Mouse (Mus musculus): Measurements from ENCODE around the gene Pspn. TPM values are rescaled to one million over a fixed set of nuclear protein-coding genes. Genes with fewer than 3 reads are reported as not detected.

Pspn gene
- polyA plus RNA-seq, 1 experiment from 2014 or later: 0.32 TPM

GRCm38 (mm10) chr17:56954871-56955270 is 44.9 kb downstream of the Pspn start:
- H3K9me3 ChIP-seq: no peaks in the 10 kb centered on the region
- H3K36me3 ChIP-seq: no peaks in the 10 kb centered on the region
- H3K4me3 ChIP-seq (replicated peaks): no peak overlapping the region
- 76% methylated on average over 7 of the region's 7 CpGs for WGBS
- no peak overlapping the region for H3K9ac ChIP-seq
- no peaks in the 10 kb centered on the region for H3K4me1 ChIP-seq
- no peak for ATAC-seq (ENCODE audit: insufficient read depth, low FRiP score, low read depth)
- no peaks in the 10 kb centered on the region for H3K27me3 ChIP-seq (replicated peaks)
- H3K27ac ChIP-seq: no peak overlapping the region
- H3K4me2 ChIP-seq: no peak overlapping the region

- Histone ChIP-seq H3K4me3 (replicated peaks) (no peak overlapping the region), H3K9ac (no peak overlapping the region), H3K4me1 (no peaks in the 10 kb centered on the region), H3K36me3 (no peaks in the 10 kb centered on the region), H3K9me3 (no peaks in the 10 kb centered on the region), H3K27me3 (replicated peaks) (no peaks in the 10 kb centered on the region), H3K4me2 (no peak overlapping the region), H3K27ac (no peak overlapping the region)
- ATAC-seq (ENCODE audit: insufficient read depth, low FRiP score, low read depth): no peak; the same call in 1 of the 2 replicates
- 74% methylated on average over 1 of the region's 1 CpGs for WGBS
Observed at GRCm38 (mm10) chr17:56952639-56953038, 47.2 kb downstream of the Pspn start.

- ATAC-seq (ENCODE audit: insufficient read depth, low FRiP score, low read depth): no peak
- Histone ChIP-seq H3K9ac (no peak overlapping the region), H3K9me3 (no peaks in the 10 kb centered on the region), H3K4me3 (replicated peaks) (no peak overlapping the region), H3K4me1 (no peaks in the 10 kb centered on the region), H3K27ac (no peak overlapping the region), H3K4me2 (no peak overlapping the region), H3K27me3 (replicated peaks) (no peaks in the 10 kb centered on the region), H3K36me3 (no peaks in the 10 kb centered on the region)
- 10% methylated on average over 3 of the region's 3 CpGs for WGBS
Observed at GRCm38 (mm10) chr17:56950915-56951314, 48.9 kb downstream of the Pspn start.

Other genes starting within 250 kb of the Pspn start
- 13.3 and 14.7 TPM in 2 replicates for gene Nrtn, start 242.5 kb downstream of the Pspn start, polyA plus RNA-seq (2015; fragmentation: Nextera tagmentation; extraction: Ambion mirVana)
- gene Dus3l, start 235.3 kb downstream of the Pspn start, polyA plus RNA-seq (2015; fragmentation: Nextera tagmentation; extraction: Ambion mirVana): 40.1 and 48.2 TPM in 2 replicates
- 1.3 and 1.4 TPM in 2 replicates for gene Prr22, start 229.8 kb downstream of the Pspn start, polyA plus RNA-seq (2015; fragmentation: Nextera tagmentation; extraction: Ambion mirVana)
- gene Rfx2, start 169.0 kb downstream of the Pspn start, polyA plus RNA-seq (2015; fragmentation: Nextera tagmentation; extraction: Ambion mirVana): 6.1 and 6.6 TPM in 2 replicates
- gene Acsbg2, start 125.6 kb downstream of the Pspn start, polyA plus RNA-seq (2015; fragmentation: Nextera tagmentation; extraction: Ambion mirVana): not detected in 2 replicates
- gene 1700061G19Rik, start 124.5 kb downstream of the Pspn start, polyA plus RNA-seq (2015; fragmentation: Nextera tagmentation; extraction: Ambion mirVana): 0.31 and 0.63 TPM in 2 replicates
- 39.8 and 43.7 TPM in 2 replicates for gene Mllt1, start 64.6 kb downstream of the Pspn start, polyA plus RNA-seq (2015; fragmentation: Nextera tagmentation; extraction: Ambion mirVana)
- gene Acer1, start 17.9 kb downstream of the Pspn start, polyA plus RNA-seq (2015; fragmentation: Nextera tagmentation; extraction: Ambion mirVana): 0.06 and 0.15 TPM in 2 replicates
- 144 and 147 TPM in 2 replicates for gene Clpp, start 9.7 kb downstream of the Pspn start, polyA plus RNA-seq (2015; fragmentation: Nextera tagmentation; extraction: Ambion mirVana)
- gene Alkbh7, start 2.7 kb downstream of the Pspn start, polyA plus RNA-seq (2015; fragmentation: Nextera tagmentation; extraction: Ambion mirVana): 36.6 and 38.9 TPM in 2 replicates
- 58.2 and 61.1 TPM in 2 replicates for gene Gtf2f1, start 11.3 kb upstream of the Pspn start, polyA plus RNA-seq (2015; fragmentation: Nextera tagmentation; extraction: Ambion mirVana)
- gene Gm17949, start 11.5 kb upstream of the Pspn start, polyA plus RNA-seq (2015; fragmentation: Nextera tagmentation; extraction: Ambion mirVana): 0.51 and 0.58 TPM in 2 replicates
- gene Khsrp, start 31.5 kb upstream of the Pspn start, polyA plus RNA-seq (2015; fragmentation: Nextera tagmentation; extraction: Ambion mirVana): 39.4 and 41.0 TPM in 2 replicates
- not detected in 2 replicates for gene Slc25a41, start 41.6 kb upstream of the Pspn start, polyA plus RNA-seq (2015; fragmentation: Nextera tagmentation; extraction: Ambion mirVana)
- gene Crb3, start 59.1 kb upstream of the Pspn start, polyA plus RNA-seq (2015; fragmentation: Nextera tagmentation; extraction: Ambion mirVana): 50.8 and 60.8 TPM in 2 replicates
- gene Slc25a23, start 59.8 kb upstream of the Pspn start, polyA plus RNA-seq (2015; fragmentation: Nextera tagmentation; extraction: Ambion mirVana): 8.7 and 10.0 TPM in 2 replicates
- gene Dennd1c, start 78.5 kb upstream of the Pspn start, polyA plus RNA-seq (2015; fragmentation: Nextera tagmentation; extraction: Ambion mirVana): 6.3 and 8.2 TPM in 2 replicates
- gene Tubb4a, start 87.8 kb upstream of the Pspn start, polyA plus RNA-seq (2015; fragmentation: Nextera tagmentation; extraction: Ambion mirVana): 20.3 and 23.9 TPM in 2 replicates
- 9.5 and 10.1 TPM in 2 replicates for gene Tnfsf9, start 105.3 kb upstream of the Pspn start, polyA plus RNA-seq (2015; fragmentation: Nextera tagmentation; extraction: Ambion mirVana)
- 0.15 TPM in 1 of 2 replicates, not detected in the other for gene Cd70, start 149.8 kb upstream of the Pspn start, polyA plus RNA-seq (2015; fragmentation: Nextera tagmentation; extraction: Ambion mirVana)
- gene Tnfsf14, start 194.2 kb upstream of the Pspn start, polyA plus RNA-seq (2015; fragmentation: Nextera tagmentation; extraction: Ambion mirVana): 0.23 and 0.32 TPM in 2 replicates
- gene C3, start 228.1 kb upstream of the Pspn start, polyA plus RNA-seq (2015; fragmentation: Nextera tagmentation; extraction: Ambion mirVana): 9.5 and 20.2 TPM in 2 replicates
- 41.4 and 44.3 TPM in 2 replicates for gene Gpr108, start 248.4 kb upstream of the Pspn start, polyA plus RNA-seq (2015; fragmentation: Nextera tagmentation; extraction: Ambion mirVana)
- gene Trip10, start 249.4 kb upstream of the Pspn start, polyA plus RNA-seq (2015; fragmentation: Nextera tagmentation; extraction: Ambion mirVana): 43.1 and 43.7 TPM in 2 replicates